Mouse (Mus musculus): Measurements from ENCODE around the gene Gm17324. TPM values are rescaled to one million over a fixed set of nuclear protein-coding genes. Genes with fewer than 3 reads are reported as not detected.
"Not testable (repeated sequence)": the region's sequence is repeated elsewhere in the genome, so short reads cannot be mapped to it uniquely, and the experiment has no call there.

The Gm17324 gene
- 0.56 and 0.94 TPM in 2 replicates for polyA plus RNA-seq (2015; fragmentation: Nextera tagmentation; extraction: Ambion mirVana)

DNA sequence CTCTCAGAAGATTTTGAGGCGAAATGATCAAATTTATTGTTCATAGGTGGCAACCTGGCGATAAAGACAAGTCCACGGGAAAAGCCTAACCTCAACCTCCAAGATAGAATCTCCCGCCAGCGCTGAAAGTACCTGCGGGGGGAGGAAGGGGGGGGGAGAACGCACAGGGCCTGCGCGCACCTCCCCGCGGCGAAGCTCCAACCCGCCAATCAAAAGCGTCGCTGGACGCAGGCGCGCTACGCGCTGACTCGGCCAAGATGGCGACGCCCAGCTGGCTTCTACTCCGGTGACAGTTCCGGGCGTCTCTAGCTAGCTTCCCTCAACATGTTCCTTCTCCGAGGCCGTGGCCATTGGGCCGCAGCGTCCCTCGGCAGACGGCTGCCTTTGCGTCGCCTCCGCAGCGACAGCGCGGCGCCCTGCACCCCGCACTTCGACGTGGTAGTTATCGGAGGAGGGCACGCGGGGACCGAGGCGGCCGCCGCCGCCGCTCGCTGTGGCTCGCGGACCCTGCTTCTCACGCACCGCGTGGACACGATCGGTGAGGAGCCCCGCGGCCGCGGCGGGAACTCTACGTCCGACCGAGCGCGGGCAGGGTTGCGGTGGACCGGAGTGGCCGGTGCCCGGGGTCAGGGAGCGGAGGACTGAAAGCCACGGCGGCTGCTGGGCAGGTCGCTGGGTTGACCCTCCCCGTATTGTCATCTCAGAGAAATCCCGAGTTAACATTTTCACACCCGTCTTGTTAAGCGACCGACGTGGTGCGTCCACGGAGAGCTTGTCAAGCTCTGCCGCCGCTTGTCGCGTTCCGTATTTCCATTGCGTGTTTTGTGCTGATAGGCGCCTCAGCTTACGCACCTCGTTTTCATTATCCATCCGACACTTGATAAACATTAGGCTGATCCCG is at the start of gene Gm17324, which contains the start of gene Mto1:
Gene Gm17324, minus strand, starts transcription at position 814 of the 901 bp plus-strand sequence.
Gene Mto1, plus strand, starts transcription at position 236 of the 901 bp plus-strand sequence.
- peak within 1 kb of the TSS; percentile 68 for H3K4me2 ChIP-seq
- peak within 1 kb of the TSS; percentile 70 for H3K4me3 ChIP-seq
- H3K27ac ChIP-seq, result peak within 1 kb of the TSS; percentile 71
- peaks cover 24% of the 10 kb centered on the region for H3K36me3 ChIP-seq
- no peaks in the 10 kb centered on the region for H3K9me3 ChIP-seq
- H3K27me3 ChIP-seq, result peaks cover 30% of the 10 kb centered on the region
- ATAC-seq (ENCODE audit: borderline replicate concordance, extremely low read depth, low FRiP score, low TSS enrichment), result peak; percentile 94
- WGBS, result under 1% methylated on average over 96 of the region's 96 CpGs
- peak within 1 kb of the TSS; percentile 86 for H3K9ac ChIP-seq
- peaks cover 12% of the 10 kb centered on the region for H3K4me1 ChIP-seq

DNA sequence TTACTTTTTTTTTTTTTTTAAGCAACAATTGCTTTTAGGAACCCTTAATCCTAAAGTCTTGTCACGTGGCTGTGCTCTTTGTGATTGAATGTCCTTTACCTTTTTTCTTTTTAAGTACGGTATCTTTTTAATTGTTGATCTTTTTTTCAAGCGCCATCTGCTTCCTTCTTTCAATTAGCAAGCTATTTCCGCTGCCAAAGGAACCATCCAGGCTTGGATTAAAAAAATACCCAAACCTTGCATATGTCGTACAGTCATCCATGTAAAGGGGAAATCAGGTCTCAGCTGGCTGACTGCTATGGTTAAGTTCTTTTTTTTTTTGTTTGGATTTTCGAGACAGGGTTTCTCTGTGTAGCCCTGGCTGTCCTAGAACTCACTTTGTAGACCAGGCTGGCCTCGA is 44.6 kb upstream of the Gm17324 start:
- Histone ChIP-seq H3K27me3 (no peaks in the 10 kb centered on the region), H3K27ac (no peak overlapping the region), H3K4me1 (0 out of 2 replicates have a peak, but pooled peaks cover 5% of the 10 kb centered on the region), H3K36me3 (no peaks in the 10 kb centered on the region), H3K9me3 (no peaks in the 10 kb centered on the region), H3K9ac (no peak overlapping the region), H3K4me3 (no peak overlapping the region), H3K4me2 (no peak overlapping the region)
- no peak for ATAC-seq (ENCODE audit: borderline replicate concordance, extremely low read depth, low FRiP score, low TSS enrichment)
- 77% methylated on average over 7 of the region's 7 CpGs for WGBS

DNA sequence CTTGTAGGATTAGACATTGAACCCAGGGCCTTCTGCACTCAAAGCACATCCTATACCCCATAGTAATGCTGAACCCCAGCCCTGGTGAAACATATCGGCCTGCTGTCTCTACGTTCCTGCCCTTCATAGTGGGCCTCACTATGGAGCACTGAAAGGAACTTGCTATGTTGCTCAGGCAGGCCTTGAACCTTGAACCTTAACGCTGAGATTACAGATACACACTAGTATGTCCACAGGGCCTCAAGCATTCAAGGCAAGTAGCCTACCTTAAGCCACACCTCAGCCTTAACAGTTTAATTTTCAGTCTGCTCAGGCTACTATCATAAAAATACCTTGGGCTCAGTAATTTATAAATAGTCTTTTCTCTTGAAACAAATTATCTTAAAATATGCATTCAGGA is 43.7 kb upstream of the Gm17324 start:
- Histone ChIP-seq H3K36me3 (no peaks in the 10 kb centered on the region), H3K27me3 (no peaks in the 10 kb centered on the region), H3K9ac (no peak overlapping the region), H3K9me3 (no peaks in the 10 kb centered on the region), H3K4me1 (0 out of 2 replicates have a peak, but pooled peaks cover 5% of the 10 kb centered on the region), H3K27ac (no peak overlapping the region), H3K4me3 (no peak overlapping the region), H3K4me2 (no peak overlapping the region)
- WGBS, result 90% methylated on average over 3 of the region's 3 CpGs
- no peak for ATAC-seq (ENCODE audit: borderline replicate concordance, extremely low read depth, low FRiP score, low TSS enrichment)

DNA sequence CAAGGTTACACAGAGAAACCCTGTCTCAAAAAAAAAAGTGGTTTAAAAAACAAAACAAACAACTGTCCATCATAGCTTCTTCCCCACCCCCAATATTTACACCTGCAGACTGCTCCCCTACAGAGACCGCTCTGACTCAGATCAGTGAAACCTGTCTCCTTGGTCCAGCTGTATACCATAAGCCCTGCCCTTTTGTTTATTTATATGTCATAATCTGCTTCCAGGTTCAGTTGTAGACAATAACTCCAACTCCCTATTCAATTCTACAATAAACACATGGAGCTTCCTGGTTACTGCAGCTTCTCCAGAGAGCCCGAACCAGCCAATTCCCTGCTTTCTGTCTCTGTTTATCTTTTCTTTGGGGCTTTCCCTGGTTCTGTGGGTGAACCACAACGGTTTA is 42.6 kb upstream of the Gm17324 start:
- Histone ChIP-seq H3K27me3 (no peaks in the 10 kb centered on the region), H3K4me3 (no peak overlapping the region), H3K27ac (no peak overlapping the region), H3K4me1 (0 out of 2 replicates have a peak, but pooled peaks cover 5% of the 10 kb centered on the region), H3K4me2 (no peak overlapping the region), H3K9me3 (no peaks in the 10 kb centered on the region), H3K36me3 (no peaks in the 10 kb centered on the region), H3K9ac (no peak overlapping the region)
- no peak for ATAC-seq (ENCODE audit: borderline replicate concordance, extremely low read depth, low FRiP score, low TSS enrichment)
- WGBS, result 50% methylated on average over 3 of the region's 3 CpGs

DNA sequence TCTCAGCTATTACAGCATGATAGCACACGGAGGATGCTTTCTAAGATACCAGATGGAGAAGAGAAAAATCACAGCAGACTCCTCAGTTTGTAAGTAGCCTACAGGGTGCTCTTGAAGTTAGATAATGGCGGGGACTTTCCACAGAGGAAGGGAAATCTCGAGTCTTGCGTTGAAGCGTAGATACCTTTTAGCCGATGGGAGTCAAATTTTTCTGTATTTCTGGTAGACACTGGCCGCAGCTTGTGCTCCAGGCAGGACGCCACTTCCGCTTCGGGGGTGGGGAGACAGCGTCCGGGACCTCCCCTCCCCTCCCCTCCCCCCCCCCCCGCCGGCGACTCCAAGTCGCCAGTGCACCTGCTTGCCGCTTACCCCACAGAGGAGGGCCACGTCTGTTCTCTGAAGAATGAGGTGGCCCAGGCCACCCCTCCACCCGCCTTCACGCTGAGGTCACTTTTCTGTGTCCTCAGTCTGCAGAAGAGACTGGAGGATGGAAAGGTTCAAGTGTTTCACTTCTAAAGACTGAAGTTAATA is 40.4 kb upstream of the Gm17324 start, which contains the start of gene Eef1a1:
Gene Eef1a1, minus strand, starts transcription at position 262 of the 531 bp plus-strand sequence.
- WGBS, result 2% methylated on average over 18 of the region's 20 CpGs
- Histone ChIP-seq H3K9ac (peak within 1 kb of the TSS; percentile 49), H3K4me2 (peak within 1 kb of the TSS; percentile 70), H3K9me3 (no peaks in the 10 kb centered on the region), H3K36me3 (no peaks in the 10 kb centered on the region), H3K4me1 (0 out of 2 replicates have a peak, but pooled peaks cover 5% of the 10 kb centered on the region), H3K27me3 (no peaks in the 10 kb centered on the region), H3K4me3 (peak within 1 kb of the TSS; percentile 42), H3K27ac (peak within 1 kb of the TSS; percentile 59; the same call in 1 of the 2 replicates)
- peak; percentile 69 for ATAC-seq (ENCODE audit: borderline replicate concordance, extremely low read depth, low FRiP score, low TSS enrichment)

DNA sequence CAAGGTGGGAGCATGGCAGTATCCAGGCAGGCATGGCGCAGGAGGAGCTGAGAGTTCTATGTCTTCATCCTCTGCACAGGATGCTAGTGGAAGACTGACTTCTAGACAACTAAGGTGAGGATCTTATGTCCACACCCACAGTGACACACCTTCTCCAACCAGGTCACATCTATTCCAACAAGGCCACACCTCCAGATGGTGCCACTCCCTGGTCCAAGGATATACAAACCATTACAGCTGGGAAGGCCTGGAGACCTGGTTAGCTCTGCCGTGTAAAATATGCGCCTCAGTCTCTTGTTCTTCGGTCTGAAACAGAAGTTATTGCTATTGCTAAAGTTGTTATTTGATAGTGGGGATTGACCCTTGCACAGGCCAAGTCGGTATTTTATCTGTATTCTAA is 39.4 kb upstream of the Gm17324 start:
- not testable (repeated sequence) for H3K4me2 ChIP-seq; H3K9me3 ChIP-seq; ATAC-seq (ENCODE audit: borderline replicate concordance, extremely low read depth, low FRiP score, low TSS enrichment); H3K27ac ChIP-seq; H3K4me1 ChIP-seq; H3K36me3 ChIP-seq; H3K9ac ChIP-seq; H3K4me3 ChIP-seq; H3K27me3 ChIP-seq
- 92% methylated on average over 5 of the region's 5 CpGs for WGBS

DNA sequence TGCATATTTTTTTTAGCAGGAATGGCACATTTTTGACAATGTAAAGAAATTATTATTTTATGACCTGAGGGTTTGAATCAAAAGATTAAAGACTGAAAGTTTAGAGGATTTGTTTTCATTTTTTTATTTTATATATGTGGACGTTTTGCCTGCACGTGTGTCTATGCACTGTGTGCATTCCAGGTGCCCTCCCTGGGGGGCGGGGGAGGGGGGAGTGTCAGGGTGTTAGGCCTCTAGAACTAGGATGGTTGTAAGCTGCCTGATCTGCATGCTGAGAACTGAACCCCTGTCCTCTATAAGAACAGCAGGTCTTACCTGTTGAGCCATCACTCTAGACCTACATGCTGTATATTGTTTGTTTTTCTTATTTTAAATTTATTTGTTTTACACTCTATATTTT is 36.1 kb upstream of the Gm17324 start:
- no peaks in the 10 kb centered on the region for H3K9me3 ChIP-seq
- H3K27me3 ChIP-seq, result no peaks in the 10 kb centered on the region
- no peak overlapping the region for H3K9ac ChIP-seq
- WGBS, result 62% methylated on average over 3 of the region's 3 CpGs
- no peak overlapping the region for H3K4me2 ChIP-seq
- H3K4me1 ChIP-seq, result peaks cover 11% of the 10 kb centered on the region; the same call in 1 of the 2 replicates
- H3K4me3 ChIP-seq, result no peak overlapping the region
- H3K36me3 ChIP-seq, result peaks cover 4% of the 10 kb centered on the region
- no peak overlapping the region for H3K27ac ChIP-seq
- no peak for ATAC-seq (ENCODE audit: borderline replicate concordance, extremely low read depth, low FRiP score, low TSS enrichment)

DNA sequence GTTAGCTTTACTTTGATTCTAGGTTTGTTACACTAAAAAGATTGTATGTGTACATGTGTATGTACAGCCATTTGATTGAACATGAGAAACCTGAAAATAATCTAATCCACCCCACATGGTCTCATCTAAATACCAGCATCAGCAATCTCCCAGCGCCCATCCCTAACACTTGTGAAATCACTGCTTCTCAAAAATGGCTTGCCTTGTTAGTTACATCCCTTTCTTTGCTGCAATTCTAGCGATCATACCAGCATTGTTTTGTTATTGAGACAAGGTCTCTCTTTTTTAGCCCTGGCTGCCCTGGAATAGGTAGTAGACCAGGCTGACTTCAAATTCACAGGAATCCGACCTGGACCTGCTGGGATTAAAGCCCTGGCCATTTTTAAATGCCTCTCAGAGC is 33.8 kb upstream of the Gm17324 start:
- peaks cover 22% of the 10 kb centered on the region for H3K36me3 ChIP-seq
- H3K4me1 ChIP-seq, result peaks cover 16% of the 10 kb centered on the region
- no peak for ATAC-seq (ENCODE audit: borderline replicate concordance, extremely low read depth, low FRiP score, low TSS enrichment)
- WGBS, result 15% methylated on average over 3 of the region's 3 CpGs
- no peaks in the 10 kb centered on the region for H3K9me3 ChIP-seq
- peak overlapping the region; percentile 97 for H3K27ac ChIP-seq
- H3K9ac ChIP-seq, result peak overlapping the region; percentile 74
- H3K4me2 ChIP-seq, result peak overlapping the region; percentile 72
- peak overlapping the region; percentile 53 for H3K4me3 ChIP-seq
- no peaks in the 10 kb centered on the region for H3K27me3 ChIP-seq

DNA sequence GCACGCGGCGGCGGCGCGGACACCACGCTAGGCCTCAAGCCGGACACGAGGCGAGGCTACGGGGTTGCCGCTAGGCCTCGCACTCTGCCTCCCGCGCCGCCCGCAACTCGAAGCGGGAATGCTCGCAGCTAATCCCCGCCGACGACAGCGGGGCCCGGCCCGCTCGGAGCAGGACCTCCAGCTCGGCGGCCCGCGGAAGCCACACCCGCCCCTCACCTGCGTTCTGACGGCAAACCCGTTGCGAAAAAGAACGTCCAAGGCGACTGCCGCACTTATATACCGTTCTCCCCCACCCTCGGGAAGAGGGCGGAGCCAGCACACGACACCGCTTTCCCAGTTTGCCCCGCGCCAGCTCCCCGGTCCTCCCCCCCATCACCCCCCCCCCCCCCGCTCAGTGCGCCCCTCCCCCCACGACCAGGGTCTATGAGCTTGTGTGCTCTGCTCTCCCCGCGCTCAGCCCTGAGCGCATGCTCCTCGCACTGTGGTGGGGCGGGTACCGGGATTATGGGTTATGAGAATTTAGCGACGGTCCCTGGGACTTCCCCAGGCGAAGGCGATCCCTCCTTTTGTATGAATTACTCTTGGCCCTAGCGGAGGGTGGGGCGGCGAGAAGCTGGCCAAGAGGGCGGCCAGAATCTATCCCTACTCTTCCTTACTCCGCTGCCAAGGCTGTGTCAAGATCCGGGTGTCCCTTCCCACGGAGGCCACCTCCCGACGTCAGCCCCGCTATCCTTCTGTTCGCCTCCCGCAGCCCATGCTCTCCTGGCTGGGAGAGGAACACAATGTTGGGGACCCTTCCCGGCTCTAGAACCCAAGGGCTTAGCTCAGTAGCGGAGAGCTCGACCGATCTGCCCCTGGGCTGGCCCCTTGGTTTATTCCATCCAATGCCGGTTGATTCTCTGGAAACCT is 33.1 kb upstream of the Gm17324 start:
- peak; percentile 99 for ATAC-seq (ENCODE audit: borderline replicate concordance, extremely low read depth, low FRiP score, low TSS enrichment)
- peak overlapping the region; percentile 98 for H3K27ac ChIP-seq
- H3K4me3 ChIP-seq, result peak overlapping the region; percentile 99
- H3K36me3 ChIP-seq, result peaks cover 25% of the 10 kb centered on the region
- no peaks in the 10 kb centered on the region for H3K27me3 ChIP-seq
- no peaks in the 10 kb centered on the region for H3K9me3 ChIP-seq
- peak overlapping the region; percentile 100 for H3K9ac ChIP-seq
- peak overlapping the region; percentile 72 for H3K4me2 ChIP-seq
- under 1% methylated on average over 71 of the region's 77 CpGs for WGBS
- H3K4me1 ChIP-seq, result peaks cover 16% of the 10 kb centered on the region

DNA sequence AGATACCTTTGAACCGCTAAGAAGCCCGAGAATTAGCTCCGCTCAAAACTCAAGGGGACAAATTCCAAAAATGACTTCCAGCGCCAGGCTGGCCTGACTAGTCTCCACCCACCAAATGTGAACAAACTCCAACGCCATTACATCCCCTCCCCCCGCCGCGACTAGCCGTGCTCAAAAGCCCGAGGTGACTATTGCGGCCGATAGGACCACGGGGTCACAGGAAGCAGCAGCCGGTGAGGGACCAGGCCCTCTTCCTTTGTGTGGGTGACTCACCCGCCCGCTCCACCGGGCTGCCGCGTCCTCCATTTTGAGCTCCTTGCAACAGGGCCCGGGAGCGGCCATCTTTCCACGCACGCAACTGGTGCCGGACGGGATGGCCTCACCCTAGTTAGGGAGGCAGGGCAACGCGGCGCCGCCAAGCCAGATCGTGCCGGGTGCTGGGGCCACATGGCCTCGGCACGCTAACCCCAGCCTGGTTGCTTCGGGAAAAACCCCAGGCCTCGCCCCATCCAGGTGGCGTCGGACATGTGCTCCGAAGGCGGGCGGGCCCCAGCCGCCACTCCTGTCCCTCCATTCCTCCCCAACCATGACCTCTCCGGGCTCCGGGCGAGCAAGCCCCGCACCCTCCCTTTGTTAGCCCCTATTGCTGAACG is 32.2 kb upstream of the Gm17324 start:
- Histone ChIP-seq H3K9me3 (no peaks in the 10 kb centered on the region), H3K4me2 (peak overlapping the region; percentile 64), H3K36me3 (peaks cover 30% of the 10 kb centered on the region), H3K9ac (peak overlapping the region; percentile 100), H3K4me3 (peak overlapping the region; percentile 99), H3K4me1 (peaks cover 16% of the 10 kb centered on the region), H3K27me3 (no peaks in the 10 kb centered on the region), H3K27ac (peak overlapping the region; percentile 98)
- 0% methylated on average over 46 of the region's 46 CpGs for WGBS
- ATAC-seq (ENCODE audit: borderline replicate concordance, extremely low read depth, low FRiP score, low TSS enrichment), result peak; percentile 3; the same call in 1 of the 2 replicates

DNA sequence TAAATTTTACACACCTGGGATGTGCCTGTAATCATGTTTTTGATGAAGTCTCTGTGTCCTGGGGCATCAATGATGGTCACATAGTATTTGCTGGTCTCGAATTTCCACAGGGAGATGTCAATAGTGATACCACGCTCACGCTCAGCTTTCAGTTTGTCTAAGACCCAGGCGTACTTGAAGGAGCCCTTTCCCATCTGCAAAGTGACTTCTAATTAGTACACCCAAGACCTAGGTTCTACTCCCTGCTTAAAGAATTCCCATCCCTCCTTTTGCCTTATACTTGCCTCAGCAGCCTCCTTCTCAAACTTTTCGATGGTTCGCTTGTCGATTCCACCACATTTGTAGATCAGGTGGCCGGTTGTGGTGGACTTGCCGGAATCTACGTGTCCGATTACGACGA is 31.6 kb upstream of the Gm17324 start:
- not testable (repeated sequence) for H3K27me3 ChIP-seq; H3K9me3 ChIP-seq; ATAC-seq (ENCODE audit: borderline replicate concordance, extremely low read depth, low FRiP score, low TSS enrichment)
- H3K4me1 ChIP-seq, result peaks cover 16% of the 10 kb centered on the region
- H3K4me2 ChIP-seq, result peak overlapping the region; percentile 64
- peak overlapping the region; percentile 100 for H3K9ac ChIP-seq
- H3K4me3 ChIP-seq, result peak overlapping the region; percentile 99
- H3K27ac ChIP-seq, result peak overlapping the region; percentile 98
- WGBS, result under 1% methylated on average over 13 of the region's 13 CpGs
- H3K36me3 ChIP-seq, result peaks cover 30% of the 10 kb centered on the region

Data from lung, embryonic 15.5 days (tissue).